Mouse (Mus musculus) small intestine, adult 2 months (tissue): ENCODE measurements around the gene Hist1h2bp. TPM values are rescaled to one million over a fixed set of nuclear protein-coding genes. Genes with fewer than 3 reads are reported as not detected.
"Not testable (repeated sequence)": the region's sequence is repeated elsewhere in the genome, so short reads cannot be mapped to it uniquely, and the experiment has no call there.

Experiments
- H3K27ac ChIP-seq: fragments of 200-500 bp; 2 replicates; pipeline ENCODE4 v1.5.1; 2012; ENCODE audit warnings: low read depth, low read length, control low read depth, inconsistent platforms; ENCODE audit not compliant: insufficient read depth
- H3K27me3 ChIP-seq: fragments of 200-500 bp; 2 replicates; pipeline ENCODE4 v1.6.1; 2012; ENCODE audit warnings: mild to moderate bottlenecking, moderate library complexity, low read length, inconsistent platforms; ENCODE audit not compliant: control insufficient read depth, insufficient read depth
- H3K36me3 ChIP-seq: fragments of 200-500 bp; 2 replicates; pipeline ENCODE4 v1.6.1; 2012; ENCODE audit warnings: mild to moderate bottlenecking, low read length, control low read depth, inconsistent platforms; ENCODE audit not compliant: control insufficient read depth, insufficient read depth
- H3K4me1 ChIP-seq: fragments of 200-500 bp; 2 replicates; pipeline ENCODE4 v1.6.1; 2012; ENCODE audit warnings: low read length, inconsistent platforms, mixed read lengths; ENCODE audit not compliant: control insufficient read depth, insufficient read depth, insufficient read length
- H3K4me3 ChIP-seq: fragments of 200-500 bp; 2 replicates; pipeline ENCODE4 v1.5.1; 2012; ENCODE audit warnings: low read depth, mild to moderate bottlenecking, control low read depth, inconsistent platforms, low read length, moderate library complexity
- CTCF ChIP-seq: fragments of 200-500 bp; IDR thresholded peaks from 2 replicates; pipeline ENCODE4 v1.5.1; 2012; ENCODE audit warnings: low read depth, mild to moderate bottlenecking, control low read depth, inconsistent platforms, low read length, moderate library complexity, mixed read lengths; ENCODE audit not compliant: insufficient replicate concordance, insufficient read length; ENCODE audit errors: extremely low read depth
- POLR2A ChIP-seq: fragments of 200-500 bp; IDR thresholded peaks from 2 replicates; pipeline ENCODE4 v1.6.1; 2012; ENCODE audit warnings: low read depth, mild to moderate bottlenecking, control low read depth, inconsistent platforms, low read length, moderate library complexity
- WGBS: fragments of 180-500 bp; shearing (Covaris S2); methylation state at CpG from one replicate; pipeline ENCODE4 v1.1.7; 2018; 5-methylcytosine and 5-hydroxymethylcytosine counted together
- polyA plus RNA-seq: library from polyadenylated mRNA; depleted of rRNA; stranded (reverse); fragments of >200 nt; gene quantifications from 2 replicates; pipeline ENCODE4 v1.2.3, GENCODE M21; 2012; rRNA removed

Gene Hist1h2bp
- polyA plus RNA-seq = 2.7 and 8.3 TPM in 2 replicates

GRCm38 (mm10) chr13:21786899-21787629 is at the start of gene Hist1h2bp, which contains the start of gene Hist1h2an:
TSS of gene Hist1h2bp (plus strand) at chr13:21787461.
TSS of gene Hist1h2an (minus strand) at chr13:21787218.
- not testable (repeated sequence) for H3K4me1 ChIP-seq, H3K27me3 ChIP-seq, H3K36me3 ChIP-seq
- H3K27ac ChIP-seq = peak within 1 kb of the TSS; percentile 75
- under 1% methylated on average over 43 of the region's 63 CpGs for WGBS
- peak within 1 kb of the TSS; percentile 65 for H3K4me3 ChIP-seq

DNA sequence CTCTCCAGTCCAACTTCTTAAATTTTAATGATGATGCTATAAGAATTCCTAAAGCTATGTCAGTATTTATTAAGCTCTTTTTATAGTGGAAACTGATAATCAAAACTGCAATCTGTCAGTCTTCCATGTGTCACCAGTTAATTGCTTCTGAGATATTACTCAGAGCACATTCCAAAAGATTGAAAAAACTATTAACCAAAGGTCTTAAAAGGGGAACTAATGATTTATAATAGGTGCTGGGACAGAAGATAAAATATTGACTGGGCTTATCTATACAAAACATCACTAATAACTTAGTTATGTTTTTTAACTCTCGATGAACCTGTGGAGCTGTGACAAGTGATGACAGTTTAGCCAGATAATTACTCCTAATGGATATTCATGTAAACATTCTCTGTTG is 42.3 kb upstream of the Hist1h2bp start:
- Histone ChIP-seq H3K27me3 (no peaks in the 10 kb centered on the region), H3K4me3 (no peak overlapping the region), H3K36me3 (no peaks in the 10 kb centered on the region; the same call in 1 of the 2 replicates), H3K27ac (no peak overlapping the region), H3K4me1 (peaks cover 3% of the 10 kb centered on the region; the same call in 1 of the 2 replicates)
- no peak for TF ChIP-seq CTCF
- 29% methylated on average over 1 of the region's 1 CpGs for WGBS

GRCm38 (mm10) chr13:21749387-21750158 is 37.7 kb upstream of the Hist1h2bp start:
- peak overlapping the region; percentile 71 for H3K27ac ChIP-seq

GRCm38 (mm10) chr13:21750159-21751017 is 36.9 kb upstream of the Hist1h2bp start, which contains the start of gene Hist1h4k:
TSS of gene Hist1h4k (minus strand) at chr13:21750505.
- H3K27me3 ChIP-seq, H3K4me1 ChIP-seq, H3K36me3 ChIP-seq: not testable (repeated sequence)
- peak; percentile 89 for TF ChIP-seq POLR2A
- H3K4me3 ChIP-seq = peak within 1 kb of the TSS; percentile 66
- H3K27ac ChIP-seq = peak within 1 kb of the TSS; percentile 71
- WGBS = under 1% methylated on average over 54 of the region's 56 CpGs

More at GRCm38 (mm10) chr13:21749387-21750158, 37.7 kb upstream of the Hist1h2bp start:
- 2% methylated on average over 5 of the region's 5 CpGs for WGBS
- Histone ChIP-seq H3K27me3 (no peaks in the 10 kb centered on the region), H3K36me3 (no peaks in the 10 kb centered on the region; the same call in 1 of the 2 replicates), H3K4me1 (peaks cover 3% of the 10 kb centered on the region; the same call in 1 of the 2 replicates), H3K4me3 (peak overlapping the region; percentile 66)
- no peak for TF ChIP-seq CTCF
- TF ChIP-seq POLR2A = no peak

DNA sequence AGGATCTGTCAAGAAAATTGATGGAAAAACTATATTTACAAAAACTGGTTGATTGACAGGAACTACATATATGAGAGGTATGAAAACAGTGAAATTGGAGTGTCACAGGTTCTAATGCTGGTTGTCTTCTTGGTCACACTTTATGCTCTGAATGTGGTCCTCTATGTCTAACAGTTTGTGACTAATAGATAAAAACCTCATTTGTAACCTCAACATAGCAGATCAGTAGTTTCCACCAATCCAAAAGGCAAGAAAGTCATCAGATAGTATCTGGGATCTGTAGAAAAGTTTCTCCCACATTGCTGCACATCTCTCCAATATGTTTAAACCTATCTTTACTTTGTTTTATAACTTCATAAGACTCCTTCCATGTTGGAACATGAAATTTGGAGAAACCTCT is 35.8 kb upstream of the Hist1h2bp start:
- peaks cover 3% of the 10 kb centered on the region; the same call in 1 of the 2 replicates for H3K4me1 ChIP-seq
- H3K27ac ChIP-seq = no peak overlapping the region
- H3K36me3 ChIP-seq = no peaks in the 10 kb centered on the region; the same call in 1 of the 2 replicates
- no peaks in the 10 kb centered on the region for H3K27me3 ChIP-seq
- no peak for TF ChIP-seq POLR2A
- no peak for TF ChIP-seq CTCF
- no peak overlapping the region for H3K4me3 ChIP-seq

GRCm38 (mm10) chr13:21751827-21752226 is 35.4 kb upstream of the Hist1h2bp start:
- Histone ChIP-seq H3K27ac (no peak overlapping the region), H3K4me1 (peaks cover 3% of the 10 kb centered on the region; the same call in 1 of the 2 replicates), H3K4me3 (no peak overlapping the region), H3K36me3 (no peaks in the 10 kb centered on the region), H3K27me3 (no peaks in the 10 kb centered on the region)
- TF ChIP-seq POLR2A = no peak
- TF ChIP-seq CTCF = no peak
- 74% methylated on average over 3 of the region's 3 CpGs for WGBS
